ENCODE assay signal across 19 mouse cellular contexts in the genomic region with DNA sequence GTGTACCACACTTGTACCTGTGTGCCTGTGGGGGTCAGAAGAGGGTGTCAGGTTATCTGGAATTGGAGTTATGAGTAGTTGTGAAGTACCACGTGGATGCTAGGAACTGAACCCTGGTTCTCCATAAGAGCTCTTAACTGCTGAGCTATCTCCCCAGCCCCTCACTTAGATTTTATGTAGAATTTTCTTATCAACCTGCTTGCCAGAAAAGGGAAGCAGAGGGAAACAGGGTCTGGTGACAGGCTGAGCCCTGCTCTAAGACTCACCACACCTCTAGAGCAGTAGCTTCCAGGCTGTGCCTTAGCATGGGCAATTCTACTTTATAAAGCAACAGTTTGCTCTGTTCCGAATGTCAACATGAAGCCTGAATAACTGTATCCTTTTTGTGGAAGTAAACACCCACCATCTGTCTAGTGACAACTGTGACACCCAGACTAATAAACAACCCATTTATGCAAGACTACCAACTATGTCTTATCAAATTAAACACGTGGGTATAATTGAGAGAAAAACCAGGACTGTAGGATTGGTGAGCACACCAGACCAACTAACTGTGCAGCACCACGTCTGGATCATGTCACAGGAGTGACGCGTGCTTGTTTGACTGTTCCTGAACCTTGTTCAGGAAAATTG.
A peak's percentile ranks its signal among the peaks of the same experiment; 100 is the strongest.
DNase-seq lines count a peak whose midpoint lies in the region; ATAC-seq lines count a peak whose summit lies in the region.
"Had no signal": no experiment of that assay in that cellular context is flagged by ENCODE, and none has a peak within 500 bp of the region (broad histone marks: within the 10 kb centered on the region; RNA-seq: fewer than 3 reads in every experiment).

No protein-coding gene starts in this region.

- 41% methylated on average over 6 of the region's 6 CpGs for WGBS in liver, embryonic 15.5 days (ENCODE audit: insufficient replicate concordance)
- 83% methylated on average over 6 of the region's 6 CpGs for WGBS in hindbrain, embryonic 12.5 days

- peak overlapping the region; percentile 65 for H3K27ac ChIP-seq in liver, embryonic 15.5 days (replicated peaks)
- H3K27ac ChIP-seq in hindbrain, embryonic 12.5 days = no peak overlapping the region
- H3K27ac ChIP-seq: embryonic facial prominence, embryonic 12.5 days; gastrocnemius, adult 2 months; hindbrain, embryonic 13.5 days; layer of hippocampus, adult 2 months; left cerebral cortex, adult 2 months; limb, embryonic 10.5 days; midbrain, embryonic 12.5 days had no signal

- H3K4me3 ChIP-seq in liver, embryonic 15.5 days (replicated peaks) = no peak overlapping the region
- no peak overlapping the region for H3K4me3 ChIP-seq in hindbrain, embryonic 12.5 days
- H3K4me3 ChIP-seq: embryonic facial prominence, embryonic 12.5 days; gastrocnemius, adult 2 months; hindbrain, embryonic 13.5 days; layer of hippocampus, adult 2 months; left cerebral cortex, adult 2 months; limb, embryonic 10.5 days; midbrain, embryonic 12.5 days had no signal

- no peaks in the 10 kb centered on the region for H3K27me3 ChIP-seq in liver, embryonic 15.5 days
- H3K27me3 ChIP-seq in hindbrain, embryonic 12.5 days = no peaks in the 10 kb centered on the region
- H3K27me3 ChIP-seq: embryonic facial prominence, embryonic 12.5 days; hindbrain, embryonic 13.5 days; midbrain, embryonic 12.5 days had no signal

- peaks cover 53% of the 10 kb centered on the region for H3K4me1 ChIP-seq in liver, embryonic 15.5 days (replicated peaks)
- no peaks in the 10 kb centered on the region for H3K4me1 ChIP-seq in hindbrain, embryonic 12.5 days
- H3K4me1 ChIP-seq: embryonic facial prominence, embryonic 12.5 days; hindbrain, embryonic 13.5 days; midbrain, embryonic 12.5 days had no signal

- ATAC-seq in erythroid progenitor cell, adult 5-6 weeks (replicated peaks; ENCODE audit: low FRiP score, poor library complexity, severe bottlenecking) = peak; percentile 48
- ATAC-seq in liver, embryonic 15.5 days (ENCODE audit: insufficient read depth) = peak; percentile 50
- no peak for ATAC-seq in inflammation-experienced regulatory T-cells, adult 6 months
- ATAC-seq in hindbrain, embryonic 12.5 days (ENCODE audit: low FRiP score) = no peak
- ATAC-seq: intestine, postnatal 0 days had no signal

- H3K36me3 ChIP-seq in liver, embryonic 15.5 days (replicated peaks) = no peaks in the 10 kb centered on the region
- H3K36me3 ChIP-seq in hindbrain, embryonic 12.5 days = no peaks in the 10 kb centered on the region
- H3K36me3 ChIP-seq: embryonic facial prominence, embryonic 12.5 days; hindbrain, embryonic 13.5 days; limb, embryonic 10.5 days; midbrain, embryonic 12.5 days had no signal

- no peaks in the 10 kb centered on the region for H3K9me3 ChIP-seq in liver, embryonic 15.5 days (replicated peaks)
- H3K9me3 ChIP-seq in hindbrain, embryonic 12.5 days (replicated peaks) = no peaks in the 10 kb centered on the region
- H3K9me3 ChIP-seq: hindbrain, embryonic 13.5 days; limb, embryonic 10.5 days; midbrain, embryonic 12.5 days had no signal

- DNase-seq in layer of hippocampus, adult 9-11 months = peak; percentile 7
- DNase-seq in layer of hippocampus, postnatal 25 days (ENCODE audit: extremely low spot score in 1 of 2, low spot score in 1 of 2) = no peak
- DNase-seq in right cerebral cortex, postnatal 25 days = no peak
- DNase-seq: cerebellum, adult 11 months; gastrocnemius, adult 2 months; lung, adult 2 months; lung, postnatal 4 days; right cerebral cortex, postnatal 4 days had no signal

- H3K4me2 ChIP-seq in liver, embryonic 15.5 days = no peak overlapping the region
- H3K4me2 ChIP-seq in hindbrain, embryonic 12.5 days (replicated peaks) = no peak overlapping the region
- H3K4me2 ChIP-seq: embryonic facial prominence, embryonic 12.5 days; hindbrain, embryonic 13.5 days; midbrain, embryonic 12.5 days had no signal

- peak overlapping the region; percentile 23 for H3K9ac ChIP-seq in liver, embryonic 15.5 days
- H3K9ac ChIP-seq in hindbrain, embryonic 12.5 days = no peak overlapping the region
- H3K9ac ChIP-seq: embryonic facial prominence, embryonic 12.5 days; hindbrain, embryonic 13.5 days; midbrain, embryonic 12.5 days had no signal

Comparison
In these comparisons a context has a peak if more than half of its experiments do, and no peak if none do; other contexts are left out.
1. ATAC-seq: peak in erythroid progenitor cell, adult 5-6 weeks (single experiment) and liver, embryonic 15.5 days (single experiment); none in inflammation-experienced regulatory T-cells, adult 6 months (single experiment) and hindbrain, embryonic 12.5 days (single experiment).